Mouse (Mus musculus) E14TG2a.4 (cell line): ENCODE data around the gene Alg12.
"Not testable (repeated sequence)": the region's sequence is repeated elsewhere in the genome, so short reads cannot be mapped to it uniquely, and the experiment has no call there.

ENCODE experiments used
- H3K27me3 ChIP-seq: 2 replicates; pipeline ENCODE4 v1.6.1; 2014; ENCODE audit warnings: low read length, control low read depth; ENCODE audit not compliant: insufficient read depth
- H3K36me3 ChIP-seq: 2 replicates; pipeline ENCODE4 v1.6.1; 2014; ENCODE audit warnings: low read length, control low read depth; ENCODE audit not compliant: insufficient read depth
- H3K4me1 ChIP-seq: replicated peaks from 2 replicates; pipeline ENCODE4 v1.6.1; 2014; ENCODE audit warnings: low read depth, low read length, control low read depth
- H3K4me3 ChIP-seq: replicated peaks from 2 replicates; pipeline ENCODE4 v1.5.1; 2014; ENCODE audit warnings: mild to moderate bottlenecking, low read length
- H3K9me3 ChIP-seq: 2 replicates; pipeline ENCODE4 v1.6.1; 2014; ENCODE audit warnings: low read length, control low read depth
- CTCF ChIP-seq: conservative IDR thresholded peaks from 2 replicates; pipeline ENCODE4 v1.5.1; 2014; ENCODE audit warnings: low read length
- NANOG ChIP-seq: IDR thresholded peaks from 2 replicates; pipeline ENCODE4 v1.6.1; 2014; ENCODE audit warnings: borderline replicate concordance, low read length, mixed read lengths
- POU5F1 ChIP-seq: IDR thresholded peaks from 2 replicates; pipeline ENCODE4 v1.6.1; 2014; ENCODE audit warnings: low read length, borderline replicate concordance

The Alg12 gene

DNA sequence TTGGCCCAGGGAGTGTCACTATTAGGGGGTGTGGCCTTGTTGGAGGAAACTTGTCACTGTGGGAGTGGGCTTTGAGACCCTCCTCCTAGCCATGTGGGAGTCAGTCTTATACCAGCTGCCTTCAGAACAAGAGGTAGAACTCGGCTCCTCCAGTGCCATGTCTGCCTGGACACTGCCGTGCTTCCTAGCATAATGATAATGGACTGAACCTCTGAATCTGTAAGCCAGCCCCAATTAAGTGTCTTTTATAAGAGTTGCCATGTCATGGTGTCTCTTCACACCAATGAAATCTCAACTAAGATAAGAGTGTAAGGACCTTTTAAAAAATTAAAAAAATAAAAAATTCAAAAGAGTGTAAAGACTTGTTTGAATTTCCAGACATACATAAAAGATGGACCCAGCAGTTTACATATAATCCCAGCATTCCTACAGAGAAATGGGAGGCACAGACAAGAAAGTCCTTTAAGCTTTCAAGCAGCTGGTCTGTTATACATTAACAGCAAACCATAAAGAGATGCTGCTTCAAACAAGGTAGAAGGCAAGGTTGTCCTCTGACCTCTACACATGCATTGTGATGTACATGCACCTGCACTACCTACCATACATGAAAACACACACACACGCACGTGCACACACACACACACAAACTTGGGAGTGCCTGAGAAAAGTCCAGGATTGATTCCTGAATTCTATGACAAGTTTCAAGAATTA is 26.8 kb downstream of the Alg12 start:
- Histone ChIP-seq H3K4me3 (no peak overlapping the region), H3K36me3 (no peaks in the 10 kb centered on the region), H3K4me1 (no peaks in the 10 kb centered on the region), H3K9me3 (no peaks in the 10 kb centered on the region), H3K27me3 (no peaks in the 10 kb centered on the region)
- TF ChIP-seq CTCF (no peak), NANOG (no peak), POU5F1 (no peak)

DNA sequence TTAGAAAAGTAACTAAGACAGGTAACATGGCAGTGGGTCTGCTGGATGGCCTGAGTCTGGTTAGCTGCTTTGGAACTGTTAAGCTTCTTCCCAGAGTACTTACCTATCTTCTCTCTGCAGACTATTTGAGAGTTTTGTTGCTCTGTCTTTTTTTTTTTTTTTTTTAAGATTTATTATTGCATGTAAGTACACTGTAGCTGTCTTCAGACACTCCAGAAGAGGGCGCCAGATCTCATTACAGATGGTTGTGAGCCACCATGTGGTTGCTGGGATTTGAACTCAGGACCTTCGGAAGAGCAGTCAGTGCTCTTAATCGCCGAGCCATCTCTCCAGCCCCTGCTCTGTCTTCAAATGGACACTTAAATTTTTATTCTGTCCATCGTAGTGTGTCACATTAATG is 44.5 kb downstream of the Alg12 start:
- Histone ChIP-seq H3K36me3 (peaks cover 87% of the 10 kb centered on the region), H3K4me1 (peaks cover 15% of the 10 kb centered on the region; the same call in 1 of the 2 replicates)
- H3K4me3 ChIP-seq, H3K27me3 ChIP-seq, H3K9me3 ChIP-seq: not testable (repeated sequence)

DNA sequence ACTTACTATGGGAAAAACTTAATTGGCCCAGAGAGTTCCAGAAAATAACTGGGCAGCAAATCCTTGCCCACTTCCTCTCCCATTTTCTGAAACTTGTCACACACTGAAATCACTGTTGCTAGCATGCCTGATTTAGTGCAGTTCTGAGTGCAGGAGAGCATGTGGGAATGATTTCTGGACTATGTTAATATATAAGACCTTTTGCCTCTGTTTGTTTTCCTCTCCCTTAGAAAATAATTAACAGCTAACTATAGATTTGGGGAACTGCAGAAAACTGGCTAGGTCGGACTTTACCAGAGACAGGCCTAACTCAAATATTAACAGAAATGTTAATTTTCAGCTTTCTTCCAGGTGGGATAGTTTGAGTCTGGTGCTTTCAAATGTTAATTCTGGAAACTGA is 50.6 kb downstream of the Alg12 start:
- Histone ChIP-seq H3K36me3 (peaks cover 67% of the 10 kb centered on the region), H3K9me3 (no peaks in the 10 kb centered on the region), H3K27me3 (no peaks in the 10 kb centered on the region), H3K4me3 (no peak overlapping the region), H3K4me1 (no peaks in the 10 kb centered on the region)
- TF ChIP-seq NANOG (no peak), CTCF (no peak), POU5F1 (no peak)

DNA sequence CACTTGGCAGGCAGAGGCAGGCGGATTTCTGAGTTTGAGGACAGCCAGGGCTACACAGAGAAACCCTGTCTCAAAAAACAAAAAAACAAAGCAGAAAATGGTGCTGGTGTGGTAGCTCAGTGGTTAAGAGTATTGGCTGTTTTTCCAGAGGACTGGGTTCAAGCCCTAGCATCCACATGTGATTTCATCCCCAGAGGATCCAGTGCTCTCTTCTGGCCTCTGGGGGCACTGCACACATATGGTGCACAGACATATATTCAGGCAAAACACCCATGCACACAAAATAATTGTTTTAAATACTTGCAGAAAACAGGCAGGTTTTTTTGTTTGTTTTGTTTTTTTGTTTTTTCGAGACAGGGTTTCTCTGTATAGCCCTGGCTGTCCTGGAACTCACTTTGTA is 53.0 kb downstream of the Alg12 start:
- not testable (repeated sequence) for H3K9me3 ChIP-seq, H3K4me3 ChIP-seq, H3K27me3 ChIP-seq, H3K4me1 ChIP-seq
- TF ChIP-seq CTCF, result peak; percentile 66
- peaks cover 68% of the 10 kb centered on the region for H3K36me3 ChIP-seq

DNA sequence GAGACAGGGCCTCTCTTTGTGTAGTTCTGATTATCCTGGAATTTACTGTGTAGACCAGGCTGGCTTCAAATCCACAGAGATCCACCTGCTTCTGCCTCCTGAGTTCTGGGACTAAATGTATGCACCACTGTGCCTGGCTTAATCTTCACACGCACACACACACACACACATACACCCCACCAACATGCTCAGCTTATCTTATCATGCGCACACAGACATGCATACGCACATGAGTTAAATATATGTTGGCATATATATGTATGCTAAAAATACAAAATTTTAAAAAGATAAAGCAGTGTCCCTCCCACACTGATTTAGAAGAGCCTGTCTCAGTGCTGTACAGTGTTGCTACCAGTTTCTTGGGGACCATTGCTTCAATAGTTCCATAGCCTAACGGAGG is 57.6 kb downstream of the Alg12 start:
- Histone ChIP-seq H3K4me3 (no peak overlapping the region), H3K4me1 (peaks cover 9% of the 10 kb centered on the region), H3K27me3 (no peaks in the 10 kb centered on the region), H3K36me3 (peaks cover 76% of the 10 kb centered on the region), H3K9me3 (no peaks in the 10 kb centered on the region)
- no peak for TF ChIP-seq POU5F1
- TF ChIP-seq NANOG, result no peak
- TF ChIP-seq CTCF, result no peak

DNA sequence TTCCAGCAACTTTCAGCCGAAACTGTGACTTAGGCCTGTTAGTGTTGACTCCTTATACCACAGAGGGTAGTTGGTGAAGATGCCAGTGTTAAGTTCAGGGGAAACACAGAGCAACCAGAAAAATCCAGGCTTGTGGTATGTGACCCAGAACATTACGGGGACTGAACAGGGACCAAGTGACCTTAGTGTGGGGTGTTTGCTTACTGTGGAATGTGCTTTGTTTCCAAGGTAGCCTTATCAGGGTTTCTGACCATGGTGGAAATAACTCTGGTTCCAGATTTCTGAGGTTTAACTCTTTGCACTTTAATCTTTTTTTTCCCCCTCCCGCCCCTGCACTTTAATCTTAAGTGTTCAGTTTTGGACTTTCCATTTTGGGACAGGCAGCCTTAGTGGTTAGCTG is 61.1 kb downstream of the Alg12 start:
- peaks cover 84% of the 10 kb centered on the region for H3K36me3 ChIP-seq
- H3K4me3 ChIP-seq, result no peak overlapping the region
- no peaks in the 10 kb centered on the region for H3K27me3 ChIP-seq
- no peaks in the 10 kb centered on the region for H3K9me3 ChIP-seq
- TF ChIP-seq CTCF (no peak), NANOG (no peak), POU5F1 (no peak)
- peaks cover 20% of the 10 kb centered on the region for H3K4me1 ChIP-seq

DNA sequence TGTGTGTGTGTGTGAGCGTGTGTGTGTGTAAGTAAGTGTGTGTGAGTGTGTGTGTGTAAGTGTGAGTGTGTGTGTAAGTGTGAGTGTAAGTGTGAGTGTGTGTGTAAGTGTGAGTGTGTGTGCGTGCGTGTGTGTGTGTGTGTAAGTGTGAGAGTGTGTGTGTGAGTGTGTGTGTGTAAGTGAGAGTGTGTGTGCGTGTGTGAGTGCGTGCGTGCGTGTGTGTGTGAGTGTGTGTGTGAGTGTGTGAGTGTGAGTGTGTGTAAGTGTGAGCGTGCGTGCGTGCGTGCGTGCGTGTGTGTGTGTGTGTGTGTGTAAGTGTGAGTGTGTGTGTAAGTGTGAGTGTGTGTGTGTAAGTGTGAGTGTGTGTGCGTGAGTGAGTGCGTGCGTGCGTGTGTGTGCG is 63.4 kb downstream of the Alg12 start:
- peaks cover 26% of the 10 kb centered on the region for H3K4me1 ChIP-seq
- no peak overlapping the region for H3K4me3 ChIP-seq
- no peak for TF ChIP-seq NANOG
- TF ChIP-seq CTCF, result no peak
- TF ChIP-seq POU5F1, result no peak
- H3K9me3 ChIP-seq, result no peaks in the 10 kb centered on the region
- H3K27me3 ChIP-seq, result no peaks in the 10 kb centered on the region
- H3K36me3 ChIP-seq, result peaks cover 61% of the 10 kb centered on the region
